Mouse (Mus musculus): ENCODE measurements at regions not wholly inside any gene's neighbourhood (a gene's known extent, or its start where the extent isn't known, plus 50 kb on each side); places are given as distances from the start of the nearest gene placed in this dataset.

- intact Hi-C loops (cut with DNase I), result no loop called here
- peak in 1 of 2 experiments; percentile 54 for DNase-seq (ENCODE audit: low spot score in 2 of 2)
Observed at GRCm38 (mm10) chr9:113371718-113372306, 336.2 kb downstream of the Pdcd6ip start.

GRCm38 (mm10) chr9:113347942-113348341, 360.1 kb downstream of the Pdcd6ip start:
- intact Hi-C loops (cut with DNase I), result loop anchor here (10.0 kb wide), 1 partner anchor 173 kb away; no protein-coding TSS in a partner anchor
- DNase-seq (ENCODE audit: low spot score in 2 of 2), result no peak

- peak; percentile 47 to 59 for DNase-seq (ENCODE audit: low spot score in 2 of 2)
- intact Hi-C loops (cut with DNase I), result loop anchor here (10.0 kb wide), 1 partner anchor 172 kb away; no protein-coding TSS in a partner anchor
Observed at GRCm38 (mm10) chr9:113346531-113346930, 361.5 kb downstream of the Pdcd6ip start.

- intact Hi-C loops (cut with DNase I), result loop anchor here (2.0 to 10.0 kb wide), 3 partner anchors 93 to 285 kb away; no protein-coding TSS in a partner anchor
- peak; percentile 72 to 92 for DNase-seq (ENCODE audit: low spot score in 2 of 2)
Observed at GRCm38 (mm10) chr9:113342131-113342530, 365.9 kb downstream of the Pdcd6ip start.

GRCm38 (mm10) chr9:113340838-113341237, 367.2 kb downstream of the Pdcd6ip start:
- DNase-seq (ENCODE audit: low spot score in 2 of 2), result peak; percentile 20 to 25
- intact Hi-C loops (cut with DNase I), result loop anchor here (5.0 to 10.0 kb wide), 2 partner anchors 166 to 286 kb away; no protein-coding TSS in a partner anchor

- DNase-seq (ENCODE audit: low spot score in 2 of 2), result no peak
- intact Hi-C loops (cut with DNase I), result loop anchor here (5.0 to 10.0 kb wide), 2 partner anchors 165 to 287 kb away; no protein-coding TSS in a partner anchor
Observed at GRCm38 (mm10) chr9:113340036-113340435, 368.0 kb downstream of the Pdcd6ip start.

- no peak for DNase-seq (ENCODE audit: low spot score in 2 of 2)
- intact Hi-C loops (cut with DNase I), result no loop called here
Observed at GRCm38 (mm10) chr9:113324489-113324888, 383.6 kb downstream of the Pdcd6ip start.

- no peak for DNase-seq (ENCODE audit: low spot score in 2 of 2)
- intact Hi-C loops (cut with DNase I), result no loop called here
Observed at GRCm38 (mm10) chr9:113309707-113310574, 398.1 kb downstream of the Pdcd6ip start.

- DNase-seq (ENCODE audit: low spot score in 2 of 2), result peak in 1 of 2 experiments; percentile 32
- intact Hi-C loops (cut with DNase I), result no loop called here
Observed at GRCm38 (mm10) chr9:113305761-113306160, 402.3 kb downstream of the Pdcd6ip start.

GRCm38 (mm10) chr9:113302429-113302828, 405.6 kb downstream of the Pdcd6ip start:
- peak in 1 of 2 experiments; percentile 24 for DNase-seq (ENCODE audit: low spot score in 2 of 2)
- intact Hi-C loops (cut with DNase I), result no loop called here

- peak; percentile 70 to 83 for DNase-seq (ENCODE audit: low spot score in 2 of 2)
- intact Hi-C loops (cut with DNase I), result no loop called here
Observed at GRCm38 (mm10) chr9:113300846-113301245, 407.2 kb downstream of the Pdcd6ip start.

GRCm38 (mm10) chr9:113299900-113300299, 408.2 kb downstream of the Pdcd6ip start:
- DNase-seq (ENCODE audit: low spot score in 2 of 2), result peak; percentile 23 to 43
- intact Hi-C loops (cut with DNase I), result no loop called here

- intact Hi-C loops (cut with DNase I), result no loop called here
- DNase-seq (ENCODE audit: low spot score in 2 of 2), result peak in 1 of 2 experiments; percentile 31
Observed at GRCm38 (mm10) chr9:113295850-113296467, 412.1 kb downstream of the Pdcd6ip start.

GRCm38 (mm10) chr9:113287397-113287796, 420.7 kb downstream of the Pdcd6ip start:
- intact Hi-C loops (cut with DNase I), result no loop called here

GRCm38 (mm10) chr9:113283244-113283643, 424.8 kb downstream of the Pdcd6ip start:
- intact Hi-C loops (cut with DNase I), result no loop called here
- no peak for DNase-seq (ENCODE audit: low spot score in 2 of 2)

More at GRCm38 (mm10) chr9:113287397-113287796, 420.7 kb downstream of the Pdcd6ip start:
- peak in 1 of 2 experiments; percentile 61 for DNase-seq (ENCODE audit: low spot score in 2 of 2)

GRCm38 (mm10) chr9:113270595-113270994, 437.5 kb downstream of the Pdcd6ip start:
- intact Hi-C loops (cut with DNase I), result no loop called here
- no peak for DNase-seq (ENCODE audit: low spot score in 2 of 2)

- intact Hi-C loops (cut with DNase I), result no loop called here
- DNase-seq (ENCODE audit: low spot score in 2 of 2), result no peak
Observed at GRCm38 (mm10) chr9:113267696-113268095, 440.4 kb downstream of the Pdcd6ip start.

- intact Hi-C loops (cut with DNase I), result no loop called here
- peak; percentile 64 to 74 for DNase-seq (ENCODE audit: low spot score in 2 of 2)
Observed at GRCm38 (mm10) chr9:113263636-113264035, 444.4 kb downstream of the Pdcd6ip start.

GRCm38 (mm10) chr9:113260296-113260695, 447.8 kb downstream of the Pdcd6ip start:
- intact Hi-C loops (cut with DNase I), result no loop called here
- no peak for DNase-seq (ENCODE audit: low spot score in 2 of 2)

GRCm38 (mm10) chr9:113258556-113258955, 449.5 kb downstream of the Pdcd6ip start:
- intact Hi-C loops (cut with DNase I), result no loop called here
- DNase-seq (ENCODE audit: low spot score in 2 of 2), result no peak
